Mouse (Mus musculus) stomach, embryonic 14.5 days (tissue): ENCODE measurements around the gene Epb41l4b. TPM values are rescaled to one million over a fixed set of nuclear protein-coding genes. Genes with fewer than 3 reads are reported as not detected.

Experiments
- ATAC-seq: fragments of 200-750 bp; cut with Nextera tagmentation; 2 replicates; pipeline ENCODE4 v1.8.0; 2017; ENCODE audit warnings: low read depth, moderate TSS enrichment; ENCODE audit not compliant: insufficient number of reproducible peaks, insufficient read depth, low FRiP score
- H3K27ac ChIP-seq: fragments of 300-500 bp; sonication (generic); 2 replicates; pipeline ENCODE4 v1.5.1; 2014; ENCODE audit warnings: mild to moderate bottlenecking, low read length, moderate library complexity, mixed read lengths
- H3K27me3 ChIP-seq: fragments of 300-500 bp; sonication (generic); 2 replicates; pipeline ENCODE4 v1.6.1; 2014; ENCODE audit warnings: low read length, control low read depth, mixed read lengths; ENCODE audit not compliant: control insufficient read depth, insufficient read depth
- H3K36me3 ChIP-seq: fragments of 300-500 bp; sonication (generic); 2 replicates; pipeline ENCODE4 v1.6.1; 2014; ENCODE audit warnings: mild to moderate bottlenecking, control low read depth, low read length, moderate library complexity, mixed read lengths; ENCODE audit not compliant: control insufficient read depth, insufficient read depth
- H3K4me1 ChIP-seq: fragments of 300-500 bp; sonication (generic); 2 replicates; pipeline ENCODE4 v1.6.1; 2014; ENCODE audit warnings: low read length, control low read depth, mixed read lengths; ENCODE audit not compliant: control insufficient read depth, insufficient read depth
- H3K4me2 ChIP-seq: fragments of 300-500 bp; sonication (generic); replicated peaks from 2 replicates; pipeline ENCODE4 v1.6.1; 2014; ENCODE audit warnings: low read depth, low read length, control low read depth
- H3K4me3 ChIP-seq: fragments of 300-500 bp; sonication (generic); 2 replicates; pipeline ENCODE4 v1.5.1; 2014; ENCODE audit warnings: low read depth, low read length, control low read depth
- H3K9ac ChIP-seq: fragments of 300-500 bp; sonication (generic); replicated peaks from 2 replicates; pipeline ENCODE4 v1.6.1; 2014; ENCODE audit warnings: low read depth, mild to moderate bottlenecking, control low read depth, low read length, moderate library complexity, mixed read lengths
- H3K9me3 ChIP-seq: fragments of 300-500 bp; sonication (generic); 2 replicates; pipeline ENCODE4 v1.6.1; 2016; ENCODE audit warnings: low read depth, low read length, control low read depth; ENCODE audit not compliant: control insufficient read depth
- WGBS: fragments of 180-500 bp; shearing (Covaris S2); extraction: QIAGEN DNeasy Blood & Tissue Kit; methylation state at CpG from one replicate; pipeline ENCODE4 v1.1.7; 2014; 5-methylcytosine and 5-hydroxymethylcytosine counted together
- polyA plus RNA-seq: library from polyadenylated mRNA; unstranded; fragments of >200 nt; fragmentation: Nextera tagmentation; extraction: Ambion mirVana; gene quantifications from 2 replicates; pipeline ENCODE4 v1.2.1, GENCODE M21; 2014

The Epb41l4b gene
- polyA plus RNA-seq, 1 experiment from 2014 or later: 6.7 TPM

DNA sequence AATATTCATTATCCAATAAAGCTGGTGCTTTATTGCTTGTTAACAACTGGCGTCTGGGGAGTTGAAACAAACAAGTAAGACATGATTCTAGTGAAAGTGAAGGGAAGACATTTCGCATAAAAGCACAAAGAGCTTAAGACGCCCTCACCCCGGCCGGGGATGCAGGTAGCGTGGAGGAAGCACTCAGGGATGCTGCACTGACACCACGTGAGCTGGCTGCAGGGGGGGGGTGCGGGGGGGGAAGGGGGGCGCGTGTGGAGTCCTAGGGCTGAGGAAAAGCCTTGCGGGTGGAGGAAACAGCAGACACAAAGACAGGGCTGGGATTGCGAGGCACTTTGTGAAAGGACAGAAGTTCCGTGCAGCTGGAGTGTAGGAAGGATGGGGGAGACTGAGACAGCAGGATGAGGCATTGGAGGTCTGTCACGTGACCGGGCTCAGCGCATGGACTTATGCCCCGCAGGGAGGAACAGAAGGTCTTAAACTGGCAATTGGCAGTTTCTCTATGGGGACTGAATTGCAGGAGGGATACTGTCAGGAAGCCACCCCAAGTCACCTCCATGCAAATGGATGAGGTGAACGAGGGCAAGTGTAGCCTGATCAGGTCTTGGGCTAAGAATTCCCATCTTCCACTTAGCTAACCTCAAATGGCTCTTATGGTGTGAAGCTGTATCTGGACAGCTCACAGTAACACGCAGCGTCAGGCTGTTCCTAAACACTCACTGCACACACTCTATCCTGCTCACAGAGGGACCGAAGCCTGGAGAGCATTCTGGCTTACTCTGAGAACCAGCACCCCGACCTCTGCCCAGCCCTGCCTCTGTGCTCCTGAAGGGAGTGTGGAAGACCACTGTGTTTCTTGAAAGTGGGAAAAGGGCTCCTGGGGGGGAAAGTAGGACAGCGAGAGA is 103.9 kb downstream of the Epb41l4b start:
- Histone ChIP-seq H3K27me3 (no peaks in the 10 kb centered on the region), H3K9me3 (no peaks in the 10 kb centered on the region), H3K4me1 (0 out of 2 replicates have a peak, but pooled peaks cover 5% of the 10 kb centered on the region), H3K27ac (no peak overlapping the region), H3K4me2 (peak overlapping the region; percentile 40), H3K4me3 (0 out of 2 replicates have a peak overlapping the region, but pooled peaks have one; percentile 5), H3K9ac (no peak overlapping the region), H3K36me3 (no peaks in the 10 kb centered on the region)
- WGBS: 15% methylated on average over 23 of the region's 23 CpGs
- ATAC-seq: no peak

DNA sequence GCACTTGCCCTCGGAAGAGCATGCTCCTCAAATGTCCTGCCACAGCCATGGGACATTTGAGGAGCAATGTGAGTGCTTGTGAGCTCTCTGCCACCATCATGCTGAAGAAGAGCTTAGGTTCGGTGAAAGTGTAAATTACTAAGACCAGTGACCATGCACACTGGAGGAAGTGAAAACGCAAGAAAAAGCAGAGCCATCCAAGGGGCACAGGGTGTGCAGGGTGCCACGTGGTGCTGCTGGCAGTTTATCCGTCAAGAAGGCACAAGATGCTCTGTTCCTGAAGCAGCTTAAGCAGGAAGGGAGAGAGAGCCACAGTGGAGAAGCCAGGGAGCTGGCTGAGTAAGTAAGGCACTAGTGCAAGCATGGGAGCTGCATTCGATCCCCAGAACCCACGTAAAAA is 105.7 kb downstream of the Epb41l4b start:
- H3K36me3 ChIP-seq: no peaks in the 10 kb centered on the region
- no peak overlapping the region for H3K4me3 ChIP-seq
- H3K27ac ChIP-seq: no peak overlapping the region
- no peaks in the 10 kb centered on the region for H3K27me3 ChIP-seq
- WGBS: 75% methylated on average over 7 of the region's 7 CpGs
- H3K4me1 ChIP-seq: 0 out of 2 replicates have a peak, but pooled peaks cover 5% of the 10 kb centered on the region
- H3K4me2 ChIP-seq: no peak overlapping the region
- ATAC-seq: no peak
- no peak overlapping the region for H3K9ac ChIP-seq
- H3K9me3 ChIP-seq: no peaks in the 10 kb centered on the region

DNA sequence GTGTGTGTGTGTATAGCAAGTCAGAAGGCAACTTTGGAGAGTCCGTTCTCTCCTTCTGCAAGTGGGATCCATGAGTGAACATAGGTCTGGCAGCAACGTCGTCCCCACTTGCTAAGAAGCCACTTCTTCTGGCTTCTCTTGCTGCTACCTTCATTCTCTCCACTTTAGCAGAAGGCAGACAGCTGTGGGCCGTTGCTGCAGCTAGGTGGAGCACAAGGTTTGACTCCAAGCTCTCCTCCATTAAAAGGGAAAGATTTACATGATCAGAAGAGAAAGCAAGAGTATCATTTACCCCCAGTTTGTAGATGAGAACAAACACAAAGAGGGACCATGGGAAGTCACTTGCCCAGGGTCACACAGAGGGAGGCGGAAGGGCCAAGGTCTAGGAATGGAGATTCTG is 109.1 kb downstream of the Epb41l4b start:
- Histone ChIP-seq H3K4me1 (0 out of 2 replicates have a peak, but pooled peaks cover under 1% of the 10 kb centered on the region), H3K36me3 (no peaks in the 10 kb centered on the region), H3K4me2 (no peak overlapping the region), H3K27me3 (no peaks in the 10 kb centered on the region), H3K9ac (no peak overlapping the region), H3K9me3 (no peaks in the 10 kb centered on the region), H3K27ac (no peak overlapping the region), H3K4me3 (no peak overlapping the region)
- WGBS: 77% methylated on average over 5 of the region's 5 CpGs
- no peak for ATAC-seq

DNA sequence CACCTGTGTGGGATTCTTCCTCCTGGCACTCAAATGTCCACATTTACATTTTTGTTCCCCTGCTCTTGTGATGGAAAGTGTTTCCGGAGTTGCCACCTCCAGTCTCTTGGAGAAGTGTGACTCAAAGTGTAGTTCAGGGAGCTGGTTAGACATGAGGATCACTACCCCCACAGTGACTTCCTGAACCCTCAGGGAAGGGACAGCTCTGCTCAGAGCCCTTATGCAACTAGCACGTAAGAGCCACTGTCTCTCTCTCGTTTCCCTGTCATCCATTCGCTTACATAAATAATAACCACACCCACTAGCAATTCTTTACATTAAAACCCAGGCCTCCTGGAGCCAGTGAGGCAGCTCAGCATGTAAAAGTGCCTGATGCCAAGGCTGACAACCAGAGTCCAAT is 111.8 kb downstream of the Epb41l4b start:
- Histone ChIP-seq H3K36me3 (no peaks in the 10 kb centered on the region), H3K4me3 (no peak overlapping the region), H3K9ac (no peak overlapping the region), H3K4me2 (no peak overlapping the region), H3K27me3 (no peaks in the 10 kb centered on the region), H3K4me1 (no peaks in the 10 kb centered on the region), H3K9me3 (no peaks in the 10 kb centered on the region), H3K27ac (no peak overlapping the region)
- 55% methylated on average over 4 of the region's 4 CpGs for WGBS
- ATAC-seq: no peak

DNA sequence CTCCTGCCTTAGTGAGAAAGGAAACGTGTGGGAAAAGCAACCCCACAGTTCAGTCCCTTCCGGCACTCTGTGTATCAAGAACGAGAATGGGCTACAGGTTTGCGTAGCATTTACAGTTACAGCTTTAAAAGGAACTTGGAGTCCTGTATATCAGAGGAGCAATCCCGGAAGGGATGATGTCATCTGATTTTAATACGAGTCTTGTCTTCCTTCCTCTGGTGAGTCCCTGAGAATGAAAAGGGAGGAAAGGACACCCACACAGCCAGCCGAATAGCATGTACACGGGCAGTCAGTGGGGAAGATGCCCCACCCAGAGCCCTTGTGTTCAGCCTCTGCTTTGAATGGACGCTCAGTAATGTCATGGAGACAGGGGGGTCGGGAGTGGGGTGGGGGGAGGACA is 115.3 kb downstream of the Epb41l4b start:
- Histone ChIP-seq H3K36me3 (no peaks in the 10 kb centered on the region), H3K4me3 (no peak overlapping the region), H3K4me2 (no peak overlapping the region), H3K9me3 (no peaks in the 10 kb centered on the region), H3K9ac (no peak overlapping the region), H3K4me1 (0 out of 2 replicates have a peak, but pooled peaks cover 3% of the 10 kb centered on the region), H3K27me3 (no peaks in the 10 kb centered on the region), H3K27ac (no peak overlapping the region)
- 62% methylated on average over 10 of the region's 10 CpGs for WGBS
- ATAC-seq: no peak

DNA sequence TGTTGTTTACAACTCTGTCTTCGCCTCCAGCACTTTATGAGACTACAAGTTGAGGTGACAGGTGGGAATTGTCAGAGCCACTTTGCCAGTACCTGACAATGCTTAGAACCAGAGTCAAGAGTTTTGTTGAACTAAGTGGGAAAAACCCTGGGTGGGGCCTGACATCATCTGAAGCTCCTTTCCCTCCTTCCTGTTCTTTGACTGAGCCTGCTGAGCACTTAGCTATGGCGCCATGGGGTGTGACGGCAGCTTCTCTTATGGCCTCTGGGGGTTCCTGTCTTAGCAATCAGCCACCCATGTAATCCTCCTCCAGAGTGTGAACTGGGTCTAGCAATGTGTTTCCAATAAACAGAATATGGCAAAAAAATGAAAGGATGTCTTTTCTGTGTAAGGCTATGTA is 119.7 kb downstream of the Epb41l4b start:
- Histone ChIP-seq H3K9ac (no peak overlapping the region), H3K36me3 (no peaks in the 10 kb centered on the region), H3K27me3 (no peaks in the 10 kb centered on the region), H3K4me3 (no peak overlapping the region), H3K9me3 (no peaks in the 10 kb centered on the region), H3K4me1 (0 out of 2 replicates have a peak, but pooled peaks cover 3% of the 10 kb centered on the region), H3K27ac (no peak overlapping the region), H3K4me2 (no peak overlapping the region)
- 37% methylated on average over 3 of the region's 3 CpGs for WGBS
- ATAC-seq: no peak

DNA sequence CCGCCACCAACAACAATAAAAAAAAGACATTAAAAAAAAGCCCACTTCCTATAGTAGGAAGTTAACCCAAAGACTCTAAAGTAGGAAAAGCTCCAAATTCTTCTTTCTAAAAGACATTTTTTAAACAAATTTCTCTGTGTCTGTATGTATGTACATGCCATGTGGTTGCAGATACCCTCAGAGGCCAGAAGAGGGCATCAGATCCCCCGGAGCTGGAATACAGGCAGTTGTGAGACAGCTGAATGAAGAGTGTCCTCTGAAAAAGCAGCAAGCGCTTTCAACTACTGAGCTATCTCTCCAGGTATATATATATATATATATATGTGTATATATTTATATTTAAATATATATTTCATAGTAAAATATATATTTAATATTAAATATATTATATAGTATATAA is 121.9 kb downstream of the Epb41l4b start:
- Histone ChIP-seq H3K36me3 (no peaks in the 10 kb centered on the region), H3K27ac (no peak overlapping the region), H3K9ac (no peak overlapping the region), H3K9me3 (no peaks in the 10 kb centered on the region), H3K4me3 (no peak overlapping the region), H3K4me2 (no peak overlapping the region), H3K4me1 (0 out of 2 replicates have a peak, but pooled peaks cover 3% of the 10 kb centered on the region), H3K27me3 (no peaks in the 10 kb centered on the region)
- WGBS: 85% methylated on average over 3 of the region's 3 CpGs
- no peak for ATAC-seq

DNA sequence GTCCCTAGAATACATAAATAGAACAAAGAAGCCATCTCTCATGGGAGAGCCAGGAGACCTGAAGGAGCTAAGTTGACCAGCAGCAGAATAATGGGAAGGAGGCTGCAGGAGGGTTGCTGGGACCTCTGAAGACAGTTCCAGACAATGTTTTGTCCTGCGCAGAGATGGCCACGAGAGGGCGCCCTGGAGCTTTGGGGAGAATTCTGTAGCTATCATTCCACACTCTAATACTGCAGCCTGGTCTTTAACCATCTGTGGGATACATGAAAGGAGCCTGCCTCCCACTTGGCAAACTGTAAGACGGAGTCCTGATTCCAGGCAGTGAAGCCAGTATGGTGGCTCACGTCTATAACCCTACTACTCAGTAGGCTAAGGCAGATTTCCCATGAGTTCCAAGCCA is 126.0 kb downstream of the Epb41l4b start:
- whole genome bisulfite sequencing: 25% methylated on average over 5 of the region's 5 CpGs
- no peak for ATAC-seq
- Histone ChIP-seq H3K4me2 (no peak overlapping the region), H3K27ac (no peak overlapping the region), H3K4me3 (no peak overlapping the region), H3K27me3 (no peaks in the 10 kb centered on the region), H3K36me3 (no peaks in the 10 kb centered on the region), H3K4me1 (no peaks in the 10 kb centered on the region), H3K9me3 (no peaks in the 10 kb centered on the region), H3K9ac (no peak overlapping the region)
